Comparison of ENCODE assay signal across 11 mouse cellular contexts in genomic region chr9:96824026-96824425, GRCm38 (mm10).
DNase-seq lines count a peak whose midpoint lies in the region; ATAC-seq and TF ChIP-seq lines count a peak whose summit lies in the region.
"Had no signal": no experiment of that assay in that cellular context is flagged by ENCODE, and none has a peak within 500 bp of the region (broad histone marks: within the 10 kb centered on the region; RNA-seq: fewer than 3 reads in every experiment).

No protein-coding gene starts in this region.

- no peaks in the 10 kb centered on the region for H3K9me3 ChIP-seq in forebrain, embryonic 13.5 days (replicated peaks)
- H3K9me3 ChIP-seq in forebrain, embryonic 16.5 days (ENCODE audit: control insufficient read depth, low read length) = no peaks in the 10 kb centered on the region
- no peaks in the 10 kb centered on the region for H3K9me3 ChIP-seq in heart, embryonic 16.5 days (replicated peaks; ENCODE audit: control insufficient read depth, low read length)
- H3K9me3 ChIP-seq in hindbrain, embryonic 13.5 days = no peaks in the 10 kb centered on the region

- DNase-seq in left cerebral cortex, adult 2 months (ENCODE audit: extremely low spot score in 1 of 2, low spot score in 2 of 2) = no peak
- no peak for DNase-seq in left cerebral cortex, adult 8-10 months (ENCODE audit: low spot score in 2 of 2)
- peak; percentile 14 for DNase-seq in adipocyte (ENCODE audit: low spot score)
- DNase-seq in gastrocnemius, postnatal 36 days = no peak
- DNase-seq: gastrocnemius, postnatal 14 days; left cerebral cortex, postnatal 4 days; lung, postnatal 10 days had no signal

- ATAC-seq in forebrain, embryonic 13.5 days = no peak
- no peak for ATAC-seq in forebrain, embryonic 16.5 days
- 0 out of 2 replicates have a peak, but pooled peaks have one; percentile 28 for ATAC-seq in heart, embryonic 16.5 days (replicated peaks; ENCODE audit: extremely low read depth, insufficient read depth, low FRiP score)
- no peak for ATAC-seq in hindbrain, embryonic 13.5 days (ENCODE audit: low FRiP score)

- 89% methylated on average over 12 of the region's 12 CpGs for WGBS in forebrain, embryonic 13.5 days
- WGBS in forebrain, embryonic 16.5 days = 77% methylated on average over 12 of the region's 12 CpGs
- WGBS in heart, embryonic 16.5 days = 28% methylated on average over 12 of the region's 12 CpGs
- WGBS in hindbrain, embryonic 13.5 days = 81% methylated on average over 12 of the region's 12 CpGs

- H3K36me3 ChIP-seq in forebrain, embryonic 13.5 days (ENCODE audit: poor library complexity, severe bottlenecking) = peaks cover 30% of the 10 kb centered on the region
- 0 out of 2 replicates have a peak, but pooled peaks cover 2% of the 10 kb centered on the region for H3K36me3 ChIP-seq in forebrain, embryonic 16.5 days (ENCODE audit: control insufficient read depth, insufficient read depth)
- peaks cover 4% of the 10 kb centered on the region; the same call in 1 of the 2 replicates for H3K36me3 ChIP-seq in heart, embryonic 16.5 days (ENCODE audit: control insufficient read depth, insufficient read depth)
- H3K36me3 ChIP-seq in hindbrain, embryonic 13.5 days = peaks cover 38% of the 10 kb centered on the region

- H3K27ac ChIP-seq in forebrain, embryonic 13.5 days = peak overlapping the region; percentile 17; the same call in 1 of the 2 replicates
- H3K27ac ChIP-seq in forebrain, embryonic 16.5 days (ENCODE audit: low read length) = no peak overlapping the region
- H3K27ac ChIP-seq in left cerebral cortex, adult 2 months = peak overlapping the region; percentile 57
- no peak overlapping the region for H3K27ac ChIP-seq in heart, embryonic 16.5 days (ENCODE audit: low read length)
- no peak overlapping the region for H3K27ac ChIP-seq in hindbrain, embryonic 13.5 days

- no peak overlapping the region for H3K4me2 ChIP-seq in forebrain, embryonic 13.5 days
- no peak overlapping the region for H3K4me2 ChIP-seq in forebrain, embryonic 16.5 days (ENCODE audit: low read length)
- H3K4me2 ChIP-seq in heart, embryonic 16.5 days (ENCODE audit: low read depth, low read length) = no peak overlapping the region
- no peak overlapping the region for H3K4me2 ChIP-seq in hindbrain, embryonic 13.5 days

- H3K4me3 ChIP-seq in forebrain, embryonic 13.5 days = no peak overlapping the region
- no peak overlapping the region for H3K4me3 ChIP-seq in forebrain, embryonic 16.5 days (replicated peaks; ENCODE audit: low read length)
- H3K4me3 ChIP-seq in left cerebral cortex, adult 2 months = no peak overlapping the region
- no peak overlapping the region for H3K4me3 ChIP-seq in heart, embryonic 16.5 days (ENCODE audit: low read length)
- no peak overlapping the region for H3K4me3 ChIP-seq in hindbrain, embryonic 13.5 days

- no peaks in the 10 kb centered on the region for H3K27me3 ChIP-seq in forebrain, embryonic 13.5 days
- H3K27me3 ChIP-seq in forebrain, embryonic 16.5 days (replicated peaks; ENCODE audit: control insufficient read depth, insufficient read depth, low read length) = no peaks in the 10 kb centered on the region
- no peaks in the 10 kb centered on the region for H3K27me3 ChIP-seq in heart, embryonic 16.5 days (ENCODE audit: control insufficient read depth, insufficient read depth, low read length)
- no peaks in the 10 kb centered on the region for H3K27me3 ChIP-seq in hindbrain, embryonic 13.5 days

- no peaks in the 10 kb centered on the region for H3K4me1 ChIP-seq in forebrain, embryonic 13.5 days
- 0 out of 2 replicates have a peak, but pooled peaks cover 2% of the 10 kb centered on the region for H3K4me1 ChIP-seq in forebrain, embryonic 16.5 days (replicated peaks; ENCODE audit: control insufficient read depth, insufficient read depth, low read length)
- 0 out of 2 replicates have a peak, but pooled peaks cover 2% of the 10 kb centered on the region for H3K4me1 ChIP-seq in heart, embryonic 16.5 days (ENCODE audit: control insufficient read depth, insufficient read depth, low read length)
- peaks cover 15% of the 10 kb centered on the region for H3K4me1 ChIP-seq in hindbrain, embryonic 13.5 days (replicated peaks)

- intact Hi-C loops in left cerebral cortex, adult 2 months (cut with DNase I) = no loop called here
- intact Hi-C loops in gastrocnemius, postnatal 36 days (cut with DNase I) = loop anchor here (5.0 kb wide), 1 partner anchor 62 kb away; no protein-coding TSS in a partner anchor

- no peak for TF ChIP-seq CTCF in left cerebral cortex, adult 2 months (IDR thresholded peaks at IDR 0.05)

- no peak overlapping the region for H3K9ac ChIP-seq in forebrain, embryonic 13.5 days
- H3K9ac ChIP-seq in forebrain, embryonic 16.5 days (replicated peaks; ENCODE audit: low read depth, low read length) = no peak overlapping the region
- 0 out of 2 replicates have a peak overlapping the region, but pooled peaks have one; percentile 2 for H3K9ac ChIP-seq in heart, embryonic 16.5 days (ENCODE audit: low read length)
- H3K9ac ChIP-seq in hindbrain, embryonic 13.5 days = no peak overlapping the region

Comparison
In these comparisons a context has a peak if more than half of its experiments do, and no peak if none do; other contexts are left out.
1. H3K27ac ChIP-seq: peak in forebrain, embryonic 13.5 days (single experiment) and left cerebral cortex, adult 2 months (single experiment); none in forebrain, embryonic 16.5 days (single experiment), heart, embryonic 16.5 days (single experiment) and hindbrain, embryonic 13.5 days (single experiment).